Mouse (Mus musculus): ENCODE measurements around the gene Lrrc8d. TPM values are rescaled to one million over a fixed set of nuclear protein-coding genes. Genes with fewer than 3 reads are reported as not detected.

Lrrc8d gene
- polyA plus RNA-seq, 1 experiment from 2014 or later = 66.7 TPM

DNA sequence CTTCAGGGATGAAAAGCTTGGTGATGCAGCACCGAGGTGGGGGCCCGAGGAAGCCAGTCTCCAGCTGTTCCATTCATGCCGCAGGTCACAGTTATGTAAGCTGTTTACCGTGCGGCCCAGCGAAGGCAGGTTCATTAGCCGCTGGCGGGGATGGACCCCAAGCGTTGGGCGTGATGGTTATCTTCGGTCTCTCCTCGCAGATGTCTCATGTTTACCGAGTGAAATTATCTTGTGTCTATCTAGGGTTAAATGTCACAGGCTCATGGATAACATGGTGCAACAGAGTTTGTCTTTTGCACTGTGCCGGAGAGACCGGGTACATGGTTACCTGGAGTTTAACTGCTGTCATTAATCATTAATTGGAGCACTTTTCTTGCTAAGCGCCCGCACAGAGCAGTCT, 58.2 kb downstream of the Lrrc8d start:
- CTCF ChIA-PET = interaction anchor here (2.4 kb wide), 1 partner anchor 10 kb away, joined by 6 read pairs; no protein-coding TSS in a partner anchor
- POLR2A ChIA-PET = no interaction called here

DNA sequence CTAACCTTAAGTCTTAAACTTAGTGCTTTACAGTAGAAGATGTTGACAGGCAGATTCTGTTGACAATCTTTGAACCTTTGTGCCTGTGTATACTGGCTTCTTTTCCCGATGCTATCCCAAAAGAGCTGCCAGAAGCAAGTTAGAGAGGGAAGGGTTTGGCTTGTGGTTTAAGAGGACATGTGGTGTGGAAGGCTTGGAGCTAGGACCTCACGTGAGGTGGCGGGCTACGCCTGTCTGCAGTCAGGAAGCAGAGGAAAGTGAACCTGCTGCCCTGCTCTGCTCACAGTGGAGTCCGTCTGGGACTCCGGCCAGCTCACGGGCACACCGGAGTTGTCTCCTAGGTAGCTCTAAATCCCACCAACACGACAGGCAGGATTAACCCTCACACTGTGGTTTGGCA, 59.1 kb downstream of the Lrrc8d start:
- no peak for DNase-seq (ENCODE audit: low read depth, low spot score)
- no peak for TF ChIP-seq CTCF (IDR thresholded peaks at IDR 0.05)
- no peak for ATAC-seq
- in situ Hi-C loops (cut with MboI; ENCODE audit: low pct_unique_long_range_greater_than_20kb) = no loop called here
- ChIA-PET CTCF (interaction anchor here (0.9 to 2.4 kb wide), 4 partner anchors 9 to 27 kb away, joined by 3 to 6 read pairs (median 4); no protein-coding TSS in a partner anchor), POLR2A (no interaction called here)
- H3K27me3 ChIP-seq = no peaks in the 10 kb centered on the region

More for the DNA sequence above, 58.2 kb downstream of the Lrrc8d start:
- DNase-seq (ENCODE audit: low read depth, low spot score) = no peak
- no peak for TF ChIP-seq CTCF (IDR thresholded peaks at IDR 0.05)
- no peaks in the 10 kb centered on the region for H3K27me3 ChIP-seq
- in situ Hi-C loops (cut with MboI; ENCODE audit: low pct_unique_long_range_greater_than_20kb) = no loop called here
- ATAC-seq = no peak

DNA sequence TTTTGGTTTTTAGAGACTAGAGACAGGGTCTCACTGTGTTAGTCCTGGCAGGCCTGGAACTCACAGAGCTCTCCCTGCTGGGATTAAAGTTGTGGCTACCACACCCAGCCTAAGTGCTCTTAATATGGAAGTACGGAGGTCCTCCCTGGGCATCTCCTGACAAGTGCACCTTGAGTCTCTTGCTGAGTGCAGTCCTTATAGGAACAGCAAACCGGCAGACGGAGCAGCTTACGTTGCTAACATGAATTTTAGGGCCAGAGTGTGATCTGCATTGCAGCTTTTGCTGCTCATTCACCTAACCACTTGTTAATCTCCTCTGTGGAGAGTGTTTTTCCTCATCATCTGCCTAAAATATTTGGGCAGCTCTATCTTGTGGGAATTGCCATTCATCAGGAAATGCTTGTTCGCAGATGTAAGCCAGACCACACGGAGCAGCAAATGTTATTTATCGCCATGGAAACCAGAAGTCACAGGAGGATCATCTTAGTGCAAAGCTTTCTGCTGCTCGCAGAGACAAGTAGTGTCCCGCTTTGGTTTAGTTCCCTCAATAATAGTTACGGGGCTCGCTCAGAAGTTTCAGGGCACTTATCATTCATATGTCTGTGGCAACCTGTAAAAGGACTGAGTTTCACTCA, 62.2 kb downstream of the Lrrc8d start:
- DNase-seq (ENCODE audit: low read depth, low spot score) (no peak), ATAC-seq (no peak)
- TF ChIP-seq CTCF (IDR thresholded peaks at IDR 0.05) = no peak
- in situ Hi-C loops (cut with MboI; ENCODE audit: low pct_unique_long_range_greater_than_20kb) = no loop called here
- CTCF ChIA-PET = interaction anchor here (0.7 to 1.3 kb wide), 5 partner anchors 9 to 106 kb away, joined by 3 to 5 read pairs (median 3); no protein-coding TSS in a partner anchor
- POLR2A ChIA-PET = interaction anchor here (0.5 kb wide), 1 partner anchor 242 kb away, joined by 3 read pairs; no protein-coding TSS in a partner anchor
- no peaks in the 10 kb centered on the region for H3K27me3 ChIP-seq

DNA sequence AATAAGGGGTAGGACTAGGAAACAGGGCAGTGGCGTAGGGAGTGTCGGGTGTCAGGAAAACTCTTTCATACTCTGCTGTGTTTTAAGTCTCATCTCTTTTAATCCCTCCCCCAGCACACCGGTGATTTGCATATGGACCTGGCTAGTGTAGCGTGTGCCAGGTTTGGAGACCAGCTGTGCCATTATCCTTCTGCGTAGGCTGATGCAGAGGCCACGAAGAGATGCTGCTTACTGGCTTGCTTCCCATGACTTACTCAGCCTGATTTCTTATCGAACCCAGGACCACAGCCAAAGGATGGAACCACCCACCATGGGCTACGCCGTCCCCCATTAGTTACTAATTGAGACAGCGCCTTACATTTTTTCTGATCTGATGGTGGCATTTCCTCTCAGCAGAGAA, 64.6 kb downstream of the Lrrc8d start:
- no peak for ATAC-seq
- in situ Hi-C loops (cut with MboI; ENCODE audit: low pct_unique_long_range_greater_than_20kb) = no loop called here
- H3K27me3 ChIP-seq = no peaks in the 10 kb centered on the region
- POLR2A ChIA-PET = interaction anchor here (1.8 kb wide), 1 partner anchor 13 kb away, joined by 3 read pairs; no protein-coding TSS in a partner anchor
- no peak for DNase-seq (ENCODE audit: low read depth, low spot score)
- CTCF ChIA-PET = interaction anchor here (1.2 kb wide), 1 partner anchor 9 kb away, joined by 4 read pairs; no protein-coding TSS in a partner anchor
- no peak for TF ChIP-seq CTCF (IDR thresholded peaks at IDR 0.05)

DNA sequence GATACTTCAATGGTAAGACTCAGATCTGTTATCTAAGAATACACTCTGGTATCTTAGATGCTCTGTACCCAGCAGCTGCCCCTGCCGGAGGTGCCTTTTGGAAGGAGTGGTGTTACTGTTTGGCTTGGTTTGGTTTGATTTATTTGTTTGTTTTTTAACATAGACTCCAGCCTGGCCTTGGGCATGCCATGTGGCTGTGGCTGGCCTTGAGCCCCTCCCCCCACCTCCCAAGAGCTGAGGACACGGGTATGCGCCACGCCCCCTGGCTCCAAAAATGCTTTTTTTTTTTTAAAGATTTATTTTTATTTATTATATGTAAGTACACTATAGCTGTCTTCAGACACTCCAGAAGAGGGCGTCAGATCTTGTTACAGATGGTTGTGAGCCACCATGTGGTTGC, 65.6 kb downstream of the Lrrc8d start:
- H3K27me3 ChIP-seq = no peaks in the 10 kb centered on the region
- ATAC-seq (no peak), DNase-seq (ENCODE audit: low read depth, low spot score) (no peak)
- in situ Hi-C loops (cut with MboI; ENCODE audit: low pct_unique_long_range_greater_than_20kb) = no loop called here
- TF ChIP-seq CTCF (IDR thresholded peaks at IDR 0.05) = no peak
- ChIA-PET POLR2A (interaction anchor here (1.8 kb wide), 1 partner anchor 12 kb away, joined by 3 read pairs; no protein-coding TSS in a partner anchor), CTCF (no interaction called here)

DNA sequence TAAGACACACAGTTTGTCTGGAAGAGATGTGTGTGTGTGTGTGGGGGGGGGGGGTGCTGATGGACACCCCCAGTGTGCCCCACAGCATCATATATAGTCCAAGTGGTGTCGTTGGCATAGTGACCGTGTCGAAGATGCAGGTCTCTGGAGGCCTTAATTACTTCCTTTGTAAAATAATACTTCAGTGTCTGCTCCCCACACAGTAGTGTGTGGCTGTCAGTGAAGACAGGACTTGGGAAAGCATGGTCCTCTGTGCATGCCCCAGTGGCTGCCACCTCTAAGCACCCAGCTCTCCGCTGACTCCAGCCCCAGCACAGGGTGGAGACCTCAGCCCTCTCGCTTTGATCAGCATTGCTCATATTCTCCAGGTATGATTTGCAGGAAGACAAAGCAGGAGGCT, 76.6 kb downstream of the Lrrc8d start:
- in situ Hi-C loops (cut with MboI; ENCODE audit: low pct_unique_long_range_greater_than_20kb) = no loop called here
- CTCF ChIA-PET = interaction anchor here (1.4 kb wide), 1 partner anchor 26 kb away, joined by 3 read pairs; no protein-coding TSS in a partner anchor
- no peaks in the 10 kb centered on the region for H3K27me3 ChIP-seq
- ATAC-seq = no peak
- POLR2A ChIA-PET = no interaction called here
- DNase-seq (ENCODE audit: low read depth, low spot score) = no peak
- no peak for TF ChIP-seq CTCF (IDR thresholded peaks at IDR 0.05)

DNA sequence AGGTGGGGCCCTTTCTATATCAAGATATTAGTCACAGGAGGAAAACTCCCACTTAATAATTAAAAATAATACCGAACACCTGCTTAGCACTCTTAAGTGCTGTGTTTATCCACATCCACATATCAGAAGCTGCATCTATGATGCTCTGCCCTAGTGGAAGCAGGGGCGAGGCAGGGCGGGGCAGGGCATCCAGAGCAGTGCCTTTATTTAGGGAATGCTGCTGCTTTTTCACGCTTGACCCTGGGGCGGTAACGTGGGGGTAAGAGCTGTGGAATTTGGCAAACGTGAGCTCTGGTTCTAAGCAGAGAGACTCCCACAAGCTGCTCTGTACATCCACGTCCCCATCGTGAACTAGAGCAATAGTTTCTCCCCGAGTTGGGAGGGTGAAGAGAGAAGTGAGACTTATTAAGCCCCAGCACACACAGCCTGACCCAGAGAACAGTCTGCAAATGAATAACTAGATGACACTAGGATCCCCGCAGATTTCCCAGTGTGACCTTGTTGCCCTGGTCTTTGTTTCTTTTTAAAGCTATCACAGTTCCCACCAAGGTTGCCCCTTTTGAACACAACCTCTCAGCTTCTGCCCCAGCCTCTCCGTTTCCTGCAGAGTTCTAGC, 77.3 kb downstream of the Lrrc8d start:
- ChIA-PET CTCF (interaction anchor here (0.9 to 1.5 kb wide), 4 partner anchors 11 to 91 kb away, joined by 3 to 5 read pairs (median 3); no protein-coding TSS in a partner anchor), POLR2A (interaction anchor here (0.6 to 1.0 kb wide), 2 partner anchors 12 to 78 kb away, joined by 3 read pairs; partner anchors contain the start of gene Lrrc8d)
- in situ Hi-C loops (cut with MboI; ENCODE audit: low pct_unique_long_range_greater_than_20kb) = no loop called here
- no peak for ATAC-seq
- no peak for DNase-seq (ENCODE audit: low read depth, low spot score)
- H3K27me3 ChIP-seq = no peaks in the 10 kb centered on the region
- no peak for TF ChIP-seq CTCF (IDR thresholded peaks at IDR 0.05)

DNA sequence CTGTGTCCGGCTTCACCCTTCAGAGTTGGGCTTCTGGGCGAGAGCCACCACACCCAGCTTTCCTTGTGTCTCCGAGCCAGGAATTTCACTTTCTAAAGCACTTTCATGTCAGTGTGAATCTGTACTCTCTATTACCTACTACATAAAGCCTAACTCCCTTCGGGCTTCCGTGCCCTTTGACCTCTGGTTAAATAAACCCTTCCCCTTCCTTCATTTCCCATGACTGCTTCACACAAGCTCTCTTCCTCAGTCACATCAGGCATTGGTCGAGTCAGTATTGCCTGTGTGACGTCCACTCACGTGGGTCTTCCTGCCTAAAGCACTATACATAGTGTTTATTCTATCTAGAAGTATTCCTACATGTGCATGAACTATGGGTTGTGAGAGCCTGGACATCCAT, 77.9 kb downstream of the Lrrc8d start:
- no peak for TF ChIP-seq CTCF (IDR thresholded peaks at IDR 0.05)
- no peak for DNase-seq (ENCODE audit: low read depth, low spot score)
- H3K27me3 ChIP-seq = no peaks in the 10 kb centered on the region
- ChIA-PET POLR2A (interaction anchor here (0.6 to 1.0 kb wide), 2 partner anchors 13 to 78 kb away, joined by 3 read pairs; partner anchors contain the start of gene Lrrc8d), CTCF (interaction anchor here (0.9 to 1.5 kb wide), 4 partner anchors 10 to 90 kb away, joined by 3 to 5 read pairs (median 3); no protein-coding TSS in a partner anchor)
- no peak for ATAC-seq
- in situ Hi-C loops (cut with MboI; ENCODE audit: low pct_unique_long_range_greater_than_20kb) = no loop called here

DNA sequence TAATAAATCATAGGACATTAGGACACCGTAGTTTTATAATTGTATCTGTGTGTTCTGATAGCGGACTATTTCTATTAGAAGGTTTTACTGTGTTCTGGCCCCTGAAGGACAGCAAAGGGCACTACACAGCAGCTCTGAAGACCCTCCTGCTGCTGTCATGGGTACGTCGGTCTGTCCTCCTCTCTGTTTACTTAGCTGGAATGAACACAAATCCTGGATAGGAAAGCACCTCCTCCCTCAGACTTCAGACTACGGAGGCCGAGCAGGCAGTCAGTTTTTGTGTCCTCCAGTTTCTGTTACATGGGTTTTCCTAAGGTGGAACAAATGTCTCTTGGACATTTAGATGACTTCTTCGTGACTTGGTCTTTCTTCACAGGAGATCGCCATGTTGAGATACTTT, 78.4 kb downstream of the Lrrc8d start:
- H3K27me3 ChIP-seq = no peaks in the 10 kb centered on the region
- TF ChIP-seq CTCF (IDR thresholded peaks at IDR 0.05) = no peak
- no peak for DNase-seq (ENCODE audit: low read depth, low spot score)
- CTCF ChIA-PET = interaction anchor here (0.9 to 1.5 kb wide), 2 partner anchors 10 to 11 kb away, joined by 5 read pairs; no protein-coding TSS in a partner anchor
- ATAC-seq = no peak
- POLR2A ChIA-PET = no interaction called here
- in situ Hi-C loops (cut with MboI; ENCODE audit: low pct_unique_long_range_greater_than_20kb) = no loop called here

DNA sequence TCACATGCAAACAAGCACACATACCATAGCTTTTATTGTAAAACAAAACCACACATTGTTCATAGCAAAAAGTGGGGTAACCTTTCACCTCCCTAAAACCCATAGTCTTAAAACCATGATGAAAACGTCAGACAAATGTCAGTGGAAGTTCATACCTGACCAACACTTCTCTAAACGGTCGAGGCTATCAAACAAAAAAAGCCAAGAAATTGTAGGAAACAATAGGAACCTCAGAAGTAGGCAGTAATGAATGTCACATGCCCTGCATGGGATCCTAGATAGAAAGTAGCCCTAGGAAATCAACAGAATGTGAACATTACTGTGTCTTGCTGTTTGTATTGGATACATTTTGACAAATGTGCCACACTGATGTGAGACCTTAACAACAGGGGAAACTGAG, 79.0 kb downstream of the Lrrc8d start:
- no peak for ATAC-seq
- CTCF ChIA-PET = interaction anchor here (0.9 to 1.3 kb wide), 2 partner anchors 11 to 85 kb away, joined by 3 to 5 read pairs; no protein-coding TSS in a partner anchor
- POLR2A ChIA-PET = no interaction called here
- in situ Hi-C loops (cut with MboI; ENCODE audit: low pct_unique_long_range_greater_than_20kb) = no loop called here
- DNase-seq (ENCODE audit: low read depth, low spot score) = no peak
- TF ChIP-seq CTCF (IDR thresholded peaks at IDR 0.05) = no peak
- H3K27me3 ChIP-seq = no peaks in the 10 kb centered on the region

DNA sequence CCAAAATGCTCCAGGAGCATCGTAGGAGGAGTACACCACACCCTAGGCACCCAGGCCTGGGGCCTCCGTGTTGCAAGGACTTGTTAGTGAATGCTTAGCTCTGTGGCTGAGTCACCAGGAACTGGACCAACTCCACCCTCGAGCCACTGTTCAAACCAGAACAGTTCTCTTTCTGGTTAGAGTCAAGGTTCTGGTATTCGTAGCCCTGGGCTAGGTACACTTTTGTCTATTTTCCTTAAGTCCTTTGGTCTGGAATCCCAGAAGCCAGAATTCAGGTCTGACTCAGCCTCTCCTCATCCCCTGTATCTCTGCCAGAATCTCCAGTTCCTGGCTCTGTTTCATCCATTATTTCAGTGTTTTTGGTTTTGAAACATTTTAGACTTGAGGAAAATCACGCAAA, 79.6 kb downstream of the Lrrc8d start:
- peak; percentile 97 for ATAC-seq
- ChIA-PET CTCF (interaction anchor here (1.3 kb wide), 1 partner anchor 85 kb away, joined by 3 read pairs; no protein-coding TSS in a partner anchor), POLR2A (no interaction called here)
- no peak for TF ChIP-seq CTCF (IDR thresholded peaks at IDR 0.05)
- H3K27me3 ChIP-seq = no peaks in the 10 kb centered on the region
- DNase-seq (ENCODE audit: low read depth, low spot score) = peak; percentile 99
- in situ Hi-C loops (cut with MboI; ENCODE audit: low pct_unique_long_range_greater_than_20kb) = no loop called here

Data from Patski (cell line).